Mouse (Mus musculus): Measurements from ENCODE around the gene Gsta2. TPM values are rescaled to one million over a fixed set of nuclear protein-coding genes. Genes with fewer than 3 reads are reported as not detected.
"Not testable (repeated sequence)": the region's sequence is repeated elsewhere in the genome, so short reads cannot be mapped to it uniquely, and the experiment has no call there.

Gsta2 gene
- polyA plus RNA-seq, 1 experiment: not detected

GRCm38 (mm10) chr9:78368671-78369293 is 13.2 kb upstream of the Gsta2 start:
- Histone ChIP-seq H3K36me3 (replicated peaks; ENCODE audit: low read length) (no peaks in the 10 kb centered on the region), H3K27me3 (replicated peaks) (peaks cover 12% of the 10 kb centered on the region), H3K4me3 (replicated peaks) (no peak overlapping the region), H3K4me1 (peaks cover 9% of the 10 kb centered on the region), H3K9me3 (no peaks in the 10 kb centered on the region)
- TF ChIP-seq FLI1 (IDR thresholded peaks at IDR 0.05; ENCODE audit: low read length) (no peak), GATA1 (IDR thresholded peaks at IDR 0.05; ENCODE audit: borderline replicate concordance, low read length) (no peak)

- H3K9me3 ChIP-seq; H3K27me3 ChIP-seq (replicated peaks); H3K36me3 ChIP-seq (replicated peaks; ENCODE audit: low read length); H3K4me3 ChIP-seq (replicated peaks): not testable (repeated sequence)
- H3K4me1 ChIP-seq: peaks cover 17% of the 10 kb centered on the region
Measured at GRCm38 (mm10) chr9:78367959-78368358, 12.4 kb upstream of the Gsta2 start, which contains the start of gene Dppa5a. Gene Dppa5a (minus strand): TSS chr9:78368177.

- Histone ChIP-seq H3K9me3 (no peaks in the 10 kb centered on the region), H3K36me3 (replicated peaks; ENCODE audit: low read length) (no peaks in the 10 kb centered on the region), H3K4me1 (peaks cover 23% of the 10 kb centered on the region), H3K4me3 (replicated peaks) (no peak overlapping the region), H3K27me3 (replicated peaks) (peaks cover 4% of the 10 kb centered on the region)
- TF ChIP-seq GATA1 (IDR thresholded peaks at IDR 0.05; ENCODE audit: borderline replicate concordance, low read length) (no peak), FLI1 (IDR thresholded peaks at IDR 0.05; ENCODE audit: low read length) (no peak)
Measured at GRCm38 (mm10) chr9:78365850-78366544, 10.4 kb upstream of the Gsta2 start.

- H3K4me1 ChIP-seq: peaks cover 23% of the 10 kb centered on the region
- no peaks in the 10 kb centered on the region for H3K36me3 ChIP-seq (replicated peaks; ENCODE audit: low read length)
- H3K4me3 ChIP-seq (replicated peaks): no peak overlapping the region
- TF ChIP-seq GATA1 (IDR thresholded peaks at IDR 0.05; ENCODE audit: borderline replicate concordance, low read length) (no peak), FLI1 (IDR thresholded peaks at IDR 0.05; ENCODE audit: low read length) (no peak)
- no peaks in the 10 kb centered on the region for H3K9me3 ChIP-seq
- peaks cover 3% of the 10 kb centered on the region for H3K27me3 ChIP-seq (replicated peaks)
Measured at GRCm38 (mm10) chr9:78364701-78365100, 9.1 kb upstream of the Gsta2 start.

GRCm38 (mm10) chr9:78363374-78363773 is 7.8 kb upstream of the Gsta2 start:
- Histone ChIP-seq H3K27me3 (replicated peaks) (peaks cover 5% of the 10 kb centered on the region), H3K4me1 (peaks cover 23% of the 10 kb centered on the region), H3K4me3 (replicated peaks) (no peak overlapping the region), H3K36me3 (replicated peaks; ENCODE audit: low read length) (no peaks in the 10 kb centered on the region), H3K9me3 (no peaks in the 10 kb centered on the region)
- TF ChIP-seq FLI1 (IDR thresholded peaks at IDR 0.05; ENCODE audit: low read length) (no peak), GATA1 (IDR thresholded peaks at IDR 0.05; ENCODE audit: borderline replicate concordance, low read length) (no peak)

GRCm38 (mm10) chr9:78360484-78360872 is 4.9 kb upstream of the Gsta2 start:
- TF ChIP-seq FLI1 (IDR thresholded peaks at IDR 0.05; ENCODE audit: low read length) (no peak), GATA1 (IDR thresholded peaks at IDR 0.05; ENCODE audit: borderline replicate concordance, low read length) (no peak)
- Histone ChIP-seq H3K36me3 (replicated peaks; ENCODE audit: low read length) (no peaks in the 10 kb centered on the region), H3K27me3 (replicated peaks) (peaks cover 12% of the 10 kb centered on the region), H3K4me1 (peaks cover 20% of the 10 kb centered on the region), H3K9me3 (no peaks in the 10 kb centered on the region; the same call in 1 of the 2 replicates), H3K4me3 (replicated peaks) (no peak overlapping the region)

- Histone ChIP-seq H3K4me3 (replicated peaks) (no peak overlapping the region), H3K27me3 (replicated peaks) (peaks cover 17% of the 10 kb centered on the region), H3K9me3 (no peaks in the 10 kb centered on the region; the same call in 1 of the 2 replicates), H3K4me1 (peaks cover 20% of the 10 kb centered on the region), H3K36me3 (replicated peaks; ENCODE audit: low read length) (no peaks in the 10 kb centered on the region)
- TF ChIP-seq FLI1 (IDR thresholded peaks at IDR 0.05; ENCODE audit: low read length) (no peak), GATA1 (IDR thresholded peaks at IDR 0.05; ENCODE audit: borderline replicate concordance, low read length) (no peak)
Measured at GRCm38 (mm10) chr9:78359750-78360483, 4.3 kb upstream of the Gsta2 start.

- Histone ChIP-seq H3K9me3 (no peaks in the 10 kb centered on the region; the same call in 1 of the 2 replicates), H3K36me3 (replicated peaks; ENCODE audit: low read length) (no peaks in the 10 kb centered on the region), H3K27me3 (replicated peaks) (peaks cover 21% of the 10 kb centered on the region), H3K4me1 (peaks cover 11% of the 10 kb centered on the region), H3K4me3 (replicated peaks) (no peak overlapping the region)
- TF ChIP-seq GATA1 (IDR thresholded peaks at IDR 0.05; ENCODE audit: borderline replicate concordance, low read length) (no peak), FLI1 (IDR thresholded peaks at IDR 0.05; ENCODE audit: low read length) (no peak)
Measured at GRCm38 (mm10) chr9:78358053-78358452, 2.5 kb upstream of the Gsta2 start.

- TF ChIP-seq GATA1 (IDR thresholded peaks at IDR 0.05; ENCODE audit: borderline replicate concordance, low read length) (no peak), FLI1 (IDR thresholded peaks at IDR 0.05; ENCODE audit: low read length) (no peak)
- Histone ChIP-seq H3K4me1 (peaks cover 16% of the 10 kb centered on the region), H3K27me3 (replicated peaks) (peaks cover 28% of the 10 kb centered on the region), H3K4me3 (replicated peaks) (no peak overlapping the region), H3K9me3 (no peaks in the 10 kb centered on the region; the same call in 1 of the 2 replicates), H3K36me3 (replicated peaks; ENCODE audit: low read length) (no peaks in the 10 kb centered on the region)
Measured at GRCm38 (mm10) chr9:78354665-78355578, 666 bp downstream of the Gsta2 start.
